Mouse (Mus musculus): ENCODE data around the gene Myrip. TPM values are rescaled to one million over a fixed set of nuclear protein-coding genes. Genes with fewer than 3 reads are reported as not detected.
A peak's percentile ranks its signal among the peaks of the same experiment; 100 is the strongest.

The Myrip gene
- polyA plus RNA-seq, 2 experiments: 0.37 to 0.73 TPM

GRCm38 (mm10) chr9:120444642-120445041, 143.3 kb downstream of the Myrip start:
- no peak for ATAC-seq (ENCODE audit: low FRiP score, low read depth)

GRCm38 (mm10) chr9:120449696-120450329, 148.5 kb downstream of the Myrip start:
- Histone ChIP-seq H3K9me3 (ENCODE audit: control insufficient read depth, low read length) (no peaks in the 10 kb centered on the region), H3K4me3 (replicated peaks; ENCODE audit: low read length) (no peak overlapping the region), H3K27ac (replicated peaks; ENCODE audit: low read depth, low read length) (no peak overlapping the region), H3K36me3 (ENCODE audit: control insufficient read depth, insufficient read depth, low read length) (no peaks in the 10 kb centered on the region), H3K9ac (ENCODE audit: low read depth, low read length, severe bottlenecking) (no peak overlapping the region), H3K4me1 (ENCODE audit: control insufficient read depth, insufficient read depth, low read length) (no peaks in the 10 kb centered on the region), H3K4me2 (replicated peaks; ENCODE audit: low read depth, low read length, severe bottlenecking) (no peak overlapping the region), H3K27me3 (ENCODE audit: control insufficient read depth, insufficient read depth, low read length) (no peaks in the 10 kb centered on the region)
- WGBS: 77% methylated on average over 6 of the region's 6 CpGs
- TF ChIP-seq POLR2A (IDR thresholded peaks at IDR 0.05; ENCODE audit: borderline replicate concordance, extremely low read depth, insufficient read depth, insufficient read length): no peak
- DNase-seq (ENCODE audit: low spot score) (no peak), ATAC-seq (ENCODE audit: low FRiP score, low read depth) (no peak)

More at GRCm38 (mm10) chr9:120444642-120445041, 143.3 kb downstream of the Myrip start:
- H3K27me3 ChIP-seq (ENCODE audit: control insufficient read depth, insufficient read depth, low read length): no peaks in the 10 kb centered on the region
- no peak for TF ChIP-seq POLR2A (IDR thresholded peaks at IDR 0.05; ENCODE audit: borderline replicate concordance, extremely low read depth, insufficient read depth, insufficient read length)
- H3K9ac ChIP-seq (ENCODE audit: low read depth, low read length, severe bottlenecking): no peak overlapping the region
- H3K4me1 ChIP-seq (ENCODE audit: control insufficient read depth, insufficient read depth, low read length): no peaks in the 10 kb centered on the region
- no peak overlapping the region for H3K27ac ChIP-seq (replicated peaks; ENCODE audit: low read depth, low read length)
- no peaks in the 10 kb centered on the region for H3K9me3 ChIP-seq (ENCODE audit: control insufficient read depth, low read length)
- WGBS: 81% methylated on average over 9 of the region's 9 CpGs
- H3K4me3 ChIP-seq (replicated peaks; ENCODE audit: low read length): no peak overlapping the region
- H3K4me2 ChIP-seq (replicated peaks; ENCODE audit: low read depth, low read length, severe bottlenecking): no peak overlapping the region
- no peaks in the 10 kb centered on the region for H3K36me3 ChIP-seq (ENCODE audit: control insufficient read depth, insufficient read depth, low read length)
- DNase-seq (ENCODE audit: low spot score): no peak

- TF ChIP-seq POLR2A (IDR thresholded peaks at IDR 0.05; ENCODE audit: borderline replicate concordance, extremely low read depth, insufficient read depth, insufficient read length): no peak
- WGBS: 21% methylated on average over 9 of the region's 9 CpGs
These were observed 154.7 kb downstream of the Myrip start for GRCm38 (mm10) chr9:120455768-120456655.

GRCm38 (mm10) chr9:120470431-120470830, 169.1 kb downstream of the Myrip start:
- Histone ChIP-seq H3K4me2 (replicated peaks; ENCODE audit: low read depth, low read length, severe bottlenecking) (no peak overlapping the region), H3K4me3 (replicated peaks; ENCODE audit: low read length) (no peak overlapping the region), H3K27me3 (ENCODE audit: control insufficient read depth, insufficient read depth, low read length) (no peaks in the 10 kb centered on the region), H3K9me3 (ENCODE audit: control insufficient read depth, low read length) (no peaks in the 10 kb centered on the region), H3K4me1 (ENCODE audit: control insufficient read depth, insufficient read depth, low read length) (no peaks in the 10 kb centered on the region), H3K9ac (ENCODE audit: low read depth, low read length, severe bottlenecking) (no peak overlapping the region), H3K36me3 (ENCODE audit: control insufficient read depth, insufficient read depth, low read length) (no peaks in the 10 kb centered on the region), H3K27ac (replicated peaks; ENCODE audit: low read depth, low read length) (no peak overlapping the region)
- ATAC-seq (ENCODE audit: low FRiP score, low read depth): no peak
- DNase-seq (ENCODE audit: low spot score): no peak
- WGBS: 100% methylated on average over 1 of the region's 1 CpGs
- TF ChIP-seq POLR2A (IDR thresholded peaks at IDR 0.05; ENCODE audit: borderline replicate concordance, extremely low read depth, insufficient read depth, insufficient read length): no peak

More at GRCm38 (mm10) chr9:120455768-120456655, 154.7 kb downstream of the Myrip start:
- peaks cover 12% of the 10 kb centered on the region for H3K4me1 ChIP-seq (ENCODE audit: control insufficient read depth, insufficient read depth, low read length)
- no peaks in the 10 kb centered on the region for H3K36me3 ChIP-seq (ENCODE audit: control insufficient read depth, insufficient read depth, low read length)
- H3K9ac ChIP-seq (ENCODE audit: low read depth, low read length, severe bottlenecking): 0 out of 2 replicates have a peak overlapping the region, but pooled peaks have one; percentile 25
- ATAC-seq (ENCODE audit: low FRiP score, low read depth) (peak; percentile 81), DNase-seq (ENCODE audit: low spot score) (peak; percentile 27)
- peak overlapping the region; percentile 15; the same call in 1 of the 2 replicates for H3K4me2 ChIP-seq (replicated peaks; ENCODE audit: low read depth, low read length, severe bottlenecking)
- H3K9me3 ChIP-seq (ENCODE audit: control insufficient read depth, low read length): no peaks in the 10 kb centered on the region
- H3K27me3 ChIP-seq (ENCODE audit: control insufficient read depth, insufficient read depth, low read length): no peaks in the 10 kb centered on the region
- H3K4me3 ChIP-seq (replicated peaks; ENCODE audit: low read length): no peak overlapping the region
- peak overlapping the region; percentile 85 for H3K27ac ChIP-seq (replicated peaks; ENCODE audit: low read depth, low read length)

DNA sequence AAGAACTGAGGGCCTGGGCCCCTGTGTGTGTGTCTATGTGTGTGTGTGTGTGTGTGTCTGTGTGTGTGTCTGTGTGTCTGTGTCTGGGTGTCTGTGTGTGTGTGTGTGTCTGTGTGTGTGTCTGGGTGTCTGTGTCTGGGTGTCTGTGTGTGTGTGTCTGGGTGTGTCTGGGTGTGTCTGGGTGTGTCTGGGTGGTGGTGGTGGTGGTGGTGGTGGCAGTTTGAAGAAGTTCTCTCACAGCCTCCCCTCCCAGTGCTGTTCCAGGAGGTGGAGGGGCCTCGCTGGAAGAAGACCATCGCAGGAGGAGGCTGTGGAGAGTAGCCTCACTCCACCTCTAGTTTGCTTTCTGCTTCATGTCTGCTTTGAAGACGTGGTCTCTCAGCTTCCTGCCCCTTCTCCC, 180.3 kb downstream of the Myrip start:
- Histone ChIP-seq H3K4me1 (ENCODE audit: control insufficient read depth, insufficient read depth, low read length) (peaks cover 6% of the 10 kb centered on the region; the same call in 1 of the 2 replicates), H3K4me3 (replicated peaks; ENCODE audit: low read length) (no peak overlapping the region), H3K9ac (ENCODE audit: low read depth, low read length, severe bottlenecking) (no peak overlapping the region), H3K9me3 (ENCODE audit: control insufficient read depth, low read length) (no peaks in the 10 kb centered on the region), H3K27ac (replicated peaks; ENCODE audit: low read depth, low read length) (no peak overlapping the region), H3K27me3 (ENCODE audit: control insufficient read depth, insufficient read depth, low read length) (no peaks in the 10 kb centered on the region), H3K4me2 (replicated peaks; ENCODE audit: low read depth, low read length, severe bottlenecking) (no peak overlapping the region), H3K36me3 (ENCODE audit: control insufficient read depth, insufficient read depth, low read length) (no peaks in the 10 kb centered on the region)
- no peak for DNase-seq (ENCODE audit: low spot score)
- no peak for ATAC-seq (ENCODE audit: low FRiP score, low read depth)
- no peak for TF ChIP-seq POLR2A (IDR thresholded peaks at IDR 0.05; ENCODE audit: borderline replicate concordance, extremely low read depth, insufficient read depth, insufficient read length)
- 73% methylated on average over 3 of the region's 3 CpGs for WGBS

Measured in limb, embryonic 14.5 days (tissue).